In genomic region chr3:101541571-101541970, GRCm38 (mm10) we compare ENCODE assay signal across 22 mouse cellular contexts.
"Had no signal": no experiment of that assay in that cellular context is flagged by ENCODE, and none has a peak within 500 bp of the region (broad histone marks: within the 10 kb centered on the region; RNA-seq: fewer than 3 reads in every experiment).

No protein-coding gene starts in this region.

- H3K9me3 ChIP-seq: limb, embryonic 12.5 days; limb, embryonic 15.5 days; megakaryocyte, embryonic 14.5 days; midbrain, embryonic 15.5 days; neural tube, embryonic 13.5 days; stomach, embryonic 15.5 days had no signal

- DNase-seq: kidney, adult 2 months; kidney, postnatal 10 days; kidney, postnatal 36 days; layer of hippocampus, postnatal 36 days; left cerebral cortex, postnatal 4 days; liver, postnatal 0 days; lung, embryonic 14.5 days; retina, postnatal 1 day; right cerebral cortex, postnatal 25 days; spleen, adult 18-20 months had no signal

- H3K4me1 ChIP-seq: midbrain, embryonic 15.5 days; stomach, embryonic 15.5 days had no signal

- H3K27ac ChIP-seq: left cerebral cortex, adult 2 months; limb, embryonic 12.5 days; limb, embryonic 15.5 days; liver, embryonic 14.5 days; macrophage; midbrain, embryonic 15.5 days; neural tube, embryonic 13.5 days; stomach, embryonic 15.5 days had no signal

- ATAC-seq: liver, postnatal 0 days; lung, postnatal 0 days; midbrain, embryonic 15.5 days had no signal

- H3K4me3 ChIP-seq: left cerebral cortex, adult 2 months; limb, embryonic 12.5 days; limb, embryonic 15.5 days; megakaryocyte, embryonic 14.5 days; midbrain, embryonic 15.5 days; neural tube, embryonic 13.5 days; stomach, embryonic 15.5 days had no signal

- H3K9ac ChIP-seq: limb, embryonic 12.5 days; limb, embryonic 15.5 days; liver, embryonic 14.5 days; liver, postnatal 0 days; lung, embryonic 14.5 days; midbrain, embryonic 15.5 days; neural tube, embryonic 13.5 days; stomach, embryonic 15.5 days had no signal

- H3K27me3 ChIP-seq: limb, embryonic 12.5 days; limb, embryonic 15.5 days; midbrain, embryonic 15.5 days; neural tube, embryonic 13.5 days; stomach, embryonic 15.5 days had no signal

- H3K36me3 ChIP-seq: limb, embryonic 12.5 days; limb, embryonic 15.5 days; midbrain, embryonic 15.5 days; neural tube, embryonic 13.5 days; stomach, embryonic 15.5 days had no signal

- H3K4me2 ChIP-seq: limb, embryonic 12.5 days; limb, embryonic 15.5 days; liver, embryonic 11.5 days; lung, embryonic 14.5 days; midbrain, embryonic 11.5 days; midbrain, embryonic 15.5 days; neural tube, embryonic 13.5 days; stomach, embryonic 15.5 days had no signal
